Mouse (Mus musculus) spleen, adult 18-20 months (tissue): ENCODE data around the gene Icam1.
"Not testable (repeated sequence)": the region's sequence is repeated elsewhere in the genome, so short reads cannot be mapped to it uniquely, and the experiment has no call there.

Source experiments
- DNase-seq, 2 experiments: peaks; one replicate each; pipeline ENCODE4 v3.0.0; 2022; ENCODE audit warnings: mixed read lengths in 2 of 2

The Icam1 gene

DNA sequence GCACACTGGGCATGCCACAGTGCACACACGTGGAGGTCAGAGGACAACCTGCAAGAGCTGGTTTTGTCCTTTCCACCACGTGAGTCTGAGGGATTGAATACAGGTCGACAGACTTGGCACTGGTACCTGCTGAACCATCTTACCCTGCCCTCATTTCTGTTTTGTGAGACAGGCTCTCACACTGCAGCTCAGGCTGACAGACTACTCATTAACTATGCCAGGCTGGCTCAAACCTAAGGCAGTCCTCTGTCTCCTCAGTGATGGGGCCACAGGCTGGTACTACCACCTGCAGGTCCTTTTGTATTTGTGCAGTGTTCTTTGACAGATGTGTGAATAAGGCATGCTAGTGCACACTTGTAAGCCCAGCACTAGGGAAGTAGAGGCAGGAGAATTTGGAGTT, 20.7 kb upstream of the Icam1 start:
- DNase-seq, result no peak

DNA sequence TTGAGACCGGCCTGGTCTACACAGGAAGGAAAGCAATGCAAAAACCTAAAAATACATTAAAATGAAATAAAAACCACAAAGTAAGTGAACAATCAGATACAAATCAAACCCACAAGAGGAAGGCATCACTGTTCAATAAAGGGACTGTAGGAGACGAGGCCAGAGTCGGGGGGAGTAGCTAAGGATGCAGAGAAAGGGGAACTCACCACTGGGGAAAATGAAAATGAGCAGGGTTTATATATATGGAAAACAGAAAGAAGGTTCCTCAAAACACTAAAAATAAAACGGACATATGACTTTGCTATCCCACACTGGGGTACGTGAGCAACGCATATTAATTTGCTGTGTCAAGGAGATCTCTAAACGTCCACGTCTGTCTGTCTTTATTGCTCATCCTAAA, 18.7 kb upstream of the Icam1 start:
- no peak for DNase-seq

DNA sequence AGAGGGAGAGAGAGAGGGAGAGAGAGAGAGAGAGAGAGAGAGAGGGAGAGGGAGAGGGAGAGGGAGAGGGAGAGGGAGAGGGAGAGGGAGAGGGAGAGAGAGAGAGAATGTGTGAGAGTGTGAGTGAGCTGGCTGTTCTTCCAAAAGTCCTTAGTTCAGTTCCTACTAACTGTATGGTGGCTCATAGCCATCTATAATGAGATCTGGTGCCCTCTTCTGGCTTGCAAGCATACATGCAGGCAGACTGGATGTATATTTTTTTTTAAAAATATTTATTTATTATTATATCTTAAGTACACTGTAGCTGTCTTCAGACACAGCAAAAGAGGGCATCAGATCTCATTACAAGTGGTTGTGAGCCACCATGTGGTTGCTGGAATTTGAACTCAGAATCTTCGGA, 17.4 kb upstream of the Icam1 start:
- not testable (repeated sequence) for DNase-seq

DNA sequence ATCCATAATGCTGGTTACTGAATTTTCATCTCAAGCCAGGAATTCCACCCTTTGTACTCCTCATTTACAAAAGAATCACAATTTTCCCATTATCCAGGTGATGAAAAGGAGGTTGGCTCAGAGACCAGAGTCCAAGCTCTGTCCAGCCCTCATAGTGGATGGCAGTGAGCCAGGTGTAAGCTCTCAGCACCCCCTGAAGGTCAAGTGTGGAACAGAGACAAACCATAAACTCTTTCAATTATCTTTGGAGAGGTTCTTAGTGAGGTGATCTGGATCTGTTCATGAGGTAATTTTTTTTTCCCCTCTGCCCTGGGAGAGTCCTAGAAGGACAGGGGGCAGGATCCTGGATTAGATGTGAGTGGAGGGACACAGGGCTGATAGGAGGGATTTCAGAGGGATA, 15.0 kb upstream of the Icam1 start:
- DNase-seq, result no peak

DNA sequence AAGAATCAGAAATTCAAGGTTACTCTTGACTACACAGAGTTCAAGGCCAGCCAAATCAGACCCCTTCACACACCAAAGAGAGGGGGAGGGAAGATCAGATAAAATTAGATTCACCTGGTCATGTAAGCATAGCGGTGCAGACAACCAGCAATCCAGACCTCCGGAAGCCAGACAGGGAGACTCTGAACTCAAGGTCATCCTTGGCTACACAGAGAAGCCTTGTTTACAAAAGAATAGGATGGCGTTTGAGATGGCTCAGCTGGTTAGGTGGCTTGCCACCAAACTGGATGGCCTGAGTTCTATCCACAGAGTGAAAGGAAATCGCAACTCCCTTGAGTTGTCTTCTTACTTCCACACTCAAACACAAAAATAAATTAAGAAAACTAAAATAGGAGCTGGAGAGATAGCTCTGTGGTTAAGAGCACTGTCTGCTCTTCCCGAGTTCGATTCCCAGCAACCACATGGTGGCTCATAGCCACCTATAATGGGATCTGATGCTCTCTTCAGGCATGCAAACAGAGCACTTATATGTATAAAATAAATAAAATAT, 14.1 kb upstream of the Icam1 start:
- no peak for DNase-seq

DNA sequence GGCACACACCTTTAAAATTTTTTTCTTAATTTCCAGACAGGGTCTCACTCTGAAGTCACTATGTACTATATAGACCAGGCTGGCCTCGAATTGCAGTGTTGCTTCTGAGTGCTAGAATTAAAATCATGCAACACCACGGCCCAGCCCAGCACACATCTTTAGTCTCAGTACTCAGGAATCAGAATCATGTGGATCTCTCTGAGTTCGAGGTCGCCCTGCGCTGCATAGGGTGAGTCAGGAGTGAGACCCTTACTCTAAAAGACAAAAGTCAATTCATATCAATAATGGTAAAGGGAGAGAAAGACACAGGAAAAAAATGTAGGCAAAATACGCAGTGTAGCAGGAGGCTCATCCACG, 13.5 kb upstream of the Icam1 start:
- no peak for DNase-seq

DNA sequence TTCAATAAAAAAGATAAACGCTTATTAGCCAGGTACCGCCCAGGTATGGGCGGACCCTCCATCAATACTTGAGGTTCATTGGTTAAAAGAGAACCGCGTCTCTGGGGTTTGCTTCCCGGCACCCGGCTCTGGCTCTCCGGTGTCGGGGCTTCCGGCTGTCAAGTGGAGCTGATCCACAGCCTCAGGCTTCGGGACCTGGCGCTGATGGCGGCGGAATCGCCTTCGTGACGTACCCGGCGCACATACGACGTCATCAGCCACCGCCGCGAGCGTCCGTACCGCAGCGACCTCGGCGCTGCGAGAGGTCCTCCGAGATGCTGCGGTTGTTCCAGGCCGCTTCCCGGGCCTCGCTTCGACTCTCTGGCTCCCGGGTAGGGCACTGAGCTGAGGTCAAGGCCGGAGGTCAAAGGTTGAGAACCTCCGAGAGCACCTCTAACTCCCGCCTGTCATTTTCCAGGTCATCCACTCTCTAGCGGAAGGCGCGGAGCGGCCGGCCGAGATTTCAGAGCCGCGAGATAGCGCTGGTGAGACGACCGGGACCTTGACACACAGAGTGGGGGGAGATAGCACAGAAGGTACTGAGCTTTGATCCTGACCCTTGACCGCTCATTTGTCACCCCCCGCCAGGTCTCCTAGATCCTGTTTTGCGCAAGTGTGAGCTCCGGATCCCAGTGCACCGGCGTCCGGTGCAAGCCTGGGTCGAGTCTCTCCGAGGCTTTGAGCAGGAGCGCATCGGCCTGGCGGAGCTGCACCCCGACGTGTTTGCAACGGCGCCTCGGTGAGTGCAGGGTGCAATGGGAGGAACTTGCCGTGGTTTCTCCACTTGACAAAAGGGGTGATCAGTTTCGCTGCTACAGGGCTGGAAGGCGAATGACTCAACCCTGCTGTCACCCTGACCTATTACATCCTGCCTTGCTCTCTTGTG, 12.9 kb upstream of the Icam1 start, which contains the start of gene Mrpl4:
Mrpl4 (plus strand) TSS at position 112 of the 925 bp plus-strand sequence.
- DNase-seq, result peak; percentile 67 to 82

DNA sequence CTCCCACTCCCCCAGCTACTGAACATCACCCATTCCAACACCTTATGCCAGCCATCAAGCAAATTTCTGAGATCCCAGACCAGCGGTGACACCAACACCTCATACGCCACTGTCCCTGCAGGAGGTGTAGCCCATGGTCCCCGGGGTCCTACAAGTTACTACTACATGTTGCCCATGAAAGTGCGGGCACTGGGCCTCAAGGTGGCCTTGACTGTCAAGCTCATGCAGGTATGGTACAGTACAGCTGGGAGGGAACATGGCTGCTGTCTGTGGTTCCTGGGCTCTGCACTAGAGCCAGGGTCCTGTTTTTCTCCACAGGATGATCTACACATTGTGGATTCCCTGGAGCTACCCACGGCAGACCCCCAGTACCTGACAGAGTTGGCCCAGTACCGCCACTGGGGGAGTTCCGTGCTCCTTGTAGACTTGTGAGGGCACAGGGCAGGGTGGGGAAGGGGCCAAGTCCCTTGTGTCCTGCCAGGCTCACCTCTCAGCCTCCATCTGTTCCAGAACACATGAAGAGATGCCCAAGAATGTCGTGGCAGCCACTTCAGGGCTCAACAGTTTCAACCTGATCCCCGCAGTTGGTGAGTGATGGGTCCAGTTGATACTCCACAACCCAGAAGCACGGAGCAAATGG, 8.4 kb upstream of the Icam1 start:
- no peak for DNase-seq

GRCm38 (mm10) chr9:21008007-21008406, 7.8 kb upstream of the Icam1 start:
- DNase-seq, result no peak

DNA sequence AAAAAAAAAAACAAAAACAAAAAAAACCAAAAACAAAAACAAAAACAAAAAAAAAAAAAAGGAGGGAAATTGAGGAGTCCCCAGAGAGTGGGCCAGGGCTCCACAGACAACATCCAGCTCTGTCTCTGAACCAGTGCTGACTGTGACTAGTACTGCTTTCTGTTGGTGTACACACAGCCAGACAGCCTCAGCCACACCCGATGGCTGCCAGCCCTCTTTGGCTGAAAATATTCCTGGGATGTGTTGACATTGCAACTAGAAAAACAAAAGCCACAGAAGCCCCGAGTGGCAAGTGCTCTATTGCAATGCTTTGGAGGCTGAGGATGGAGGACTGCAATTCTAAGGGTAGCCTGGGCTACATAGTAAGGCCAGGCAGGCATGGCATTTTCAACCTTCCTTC, 5.4 kb upstream of the Icam1 start:
- DNase-seq, result no peak

DNA sequence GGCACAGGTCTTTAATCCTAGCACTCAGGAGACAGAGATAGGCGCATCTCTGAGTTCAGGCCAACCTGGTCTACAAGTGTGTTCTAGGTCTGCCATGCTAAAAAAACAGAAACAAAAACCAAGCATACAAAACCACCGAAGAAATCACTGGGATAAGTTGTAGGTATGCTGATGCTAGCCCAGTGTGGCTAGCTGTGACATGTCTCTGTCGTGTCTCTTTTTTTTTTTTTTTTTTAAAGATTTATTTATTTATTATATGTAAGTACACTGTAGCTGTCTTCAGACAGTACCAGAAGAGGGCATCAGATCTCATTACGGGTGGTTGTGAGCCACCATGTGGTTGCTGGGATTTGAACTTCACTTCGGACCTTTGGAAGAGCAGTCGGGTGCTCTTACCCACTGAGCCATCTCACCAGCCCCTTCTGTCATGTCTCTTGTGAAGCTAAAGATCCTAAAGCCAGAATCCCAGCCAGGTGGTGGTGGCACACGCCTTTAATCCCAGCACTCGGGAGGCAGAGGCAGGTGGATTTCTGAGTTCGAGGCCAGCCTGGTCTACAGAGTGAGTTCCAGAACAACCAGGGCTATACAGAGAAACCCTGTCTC, 4.7 kb upstream of the Icam1 start:
- DNase-seq, result not testable (repeated sequence)

DNA sequence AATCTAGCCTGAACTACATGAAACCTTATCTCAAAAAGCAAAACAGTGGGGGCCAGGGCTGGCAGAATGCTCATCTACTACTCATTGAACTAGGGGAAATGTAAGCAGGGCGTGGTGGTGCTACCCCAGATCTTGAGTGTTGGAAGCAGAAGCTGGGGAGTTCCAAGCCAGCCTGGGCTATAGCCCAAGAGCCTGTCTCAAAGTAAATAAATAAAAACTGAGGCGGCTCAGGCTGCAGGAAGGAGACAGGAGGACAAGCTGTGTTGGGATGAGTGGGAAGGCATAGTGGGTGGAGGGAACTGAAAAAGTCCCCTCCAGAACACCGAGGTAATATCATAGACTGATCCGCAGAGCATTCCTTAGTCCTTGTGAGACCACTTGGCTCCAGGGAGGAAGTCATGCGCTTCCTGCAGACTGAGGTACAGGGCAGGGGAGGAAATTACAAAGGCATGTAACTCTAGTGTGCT, 3.9 kb upstream of the Icam1 start:
- no peak for DNase-seq

DNA sequence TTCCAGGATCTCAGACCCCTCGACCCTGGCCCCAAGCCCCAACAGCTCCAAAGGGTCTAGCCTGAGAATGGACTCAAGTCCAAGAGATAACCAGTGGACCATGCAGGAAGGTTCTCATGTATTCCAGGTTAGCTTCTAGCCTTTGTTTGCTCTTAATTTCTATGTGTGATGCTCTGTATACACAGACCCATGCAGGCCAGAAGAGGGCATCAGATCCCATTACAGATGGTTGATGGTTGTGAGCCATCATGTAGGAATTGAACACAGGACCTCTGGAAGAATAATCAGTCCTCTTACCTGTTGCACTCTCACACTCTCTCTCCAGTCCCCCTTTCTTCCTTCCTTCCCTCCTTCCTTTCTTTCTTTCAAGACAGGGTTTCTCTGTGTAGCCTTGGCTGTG, 3.4 kb upstream of the Icam1 start:
- DNase-seq, result no peak

GRCm38 (mm10) chr9:21014691-21015570, 854 bp upstream of the Icam1 start:
- DNase-seq, result peak; percentile 80 to 85

GRCm38 (mm10) chr9:21016331-21017176, 769 bp downstream of the Icam1 start:
- DNase-seq, result peak; percentile 37 to 47

DNA sequence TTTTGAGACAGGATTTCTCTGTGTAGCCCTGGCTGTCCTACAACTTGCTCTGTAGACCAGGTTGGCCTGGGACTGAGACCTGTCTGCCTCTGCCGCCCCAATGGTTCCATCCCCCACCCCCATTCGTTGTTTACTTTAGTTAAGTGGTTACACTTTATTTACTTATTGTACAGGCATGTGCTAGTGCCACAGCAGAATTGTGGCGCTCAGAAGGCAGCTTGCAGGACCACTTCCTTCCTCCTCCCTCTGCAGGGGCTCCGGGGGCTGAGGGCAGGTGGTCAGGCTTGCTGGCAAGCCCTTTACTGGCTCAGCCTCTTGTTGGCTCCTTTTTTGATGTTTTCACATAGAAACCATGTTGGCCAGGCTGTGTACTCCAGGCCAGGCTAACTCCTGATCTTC, 1.4 kb downstream of the Icam1 start:
- peak in 1 of 2 experiments; percentile 35 for DNase-seq

DNA sequence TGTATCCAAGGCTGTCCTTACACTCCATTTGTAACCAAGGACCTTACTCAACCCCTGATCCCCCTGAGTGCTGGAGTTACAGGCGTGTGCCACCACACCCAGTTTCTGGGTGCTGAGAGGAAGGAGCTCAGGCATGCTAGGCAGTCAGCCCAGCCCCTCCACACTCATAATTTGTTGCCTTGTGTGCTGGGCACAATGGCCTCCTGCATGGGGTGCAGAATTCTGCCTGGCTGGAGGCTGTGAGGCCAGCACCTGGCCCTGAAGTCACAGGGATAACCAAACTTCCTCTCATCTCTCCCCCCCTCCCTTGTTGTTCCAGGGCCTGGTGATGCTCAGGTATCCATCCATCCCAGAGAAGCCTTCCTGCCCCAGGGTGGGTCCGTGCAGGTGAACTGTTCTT, 2.8 kb downstream of the Icam1 start:
- DNase-seq, result no peak

DNA sequence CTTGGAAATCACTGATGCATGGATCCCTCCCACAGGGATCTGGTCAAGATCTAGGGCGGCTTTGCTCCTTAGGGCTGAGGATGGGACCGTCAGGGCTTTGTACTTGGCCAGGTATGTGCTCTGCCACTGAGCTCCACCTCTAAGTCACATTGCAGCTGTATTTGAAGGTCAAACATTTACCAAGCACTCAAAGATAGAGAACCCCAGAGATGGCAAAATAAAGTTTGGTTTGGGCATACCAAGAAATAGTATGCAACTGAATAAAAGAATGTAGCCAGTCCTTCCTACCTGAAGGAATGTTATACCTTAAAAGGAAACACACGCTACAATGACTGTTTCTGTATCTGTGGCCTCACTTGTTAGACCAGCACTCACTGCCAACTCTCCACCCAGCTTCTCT, 5.6 kb downstream of the Icam1 start:
- DNase-seq, result no peak

- no peak for DNase-seq
Measured at GRCm38 (mm10) chr9:21022288-21022687, 6.5 kb downstream of the Icam1 start.

DNA sequence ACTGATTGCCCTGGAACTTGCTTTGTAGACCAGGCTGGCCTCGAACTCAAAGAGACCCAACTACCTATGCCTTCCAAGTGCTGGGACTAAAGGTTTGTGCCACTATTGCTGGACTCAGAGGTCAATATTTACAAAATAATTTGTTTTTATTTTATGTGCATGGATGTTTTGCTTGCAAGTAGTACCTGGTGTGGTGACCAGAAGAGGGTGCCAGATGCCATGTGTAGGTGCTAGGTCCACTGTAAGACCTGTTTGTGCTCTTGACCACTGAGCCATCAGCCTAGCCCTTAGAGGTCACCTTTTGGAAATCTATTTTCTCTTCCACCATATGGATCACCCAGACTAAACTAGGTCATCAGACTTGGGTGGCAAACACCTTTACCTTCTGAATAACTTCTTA, 6.9 kb downstream of the Icam1 start:
- no peak for DNase-seq

DNA sequence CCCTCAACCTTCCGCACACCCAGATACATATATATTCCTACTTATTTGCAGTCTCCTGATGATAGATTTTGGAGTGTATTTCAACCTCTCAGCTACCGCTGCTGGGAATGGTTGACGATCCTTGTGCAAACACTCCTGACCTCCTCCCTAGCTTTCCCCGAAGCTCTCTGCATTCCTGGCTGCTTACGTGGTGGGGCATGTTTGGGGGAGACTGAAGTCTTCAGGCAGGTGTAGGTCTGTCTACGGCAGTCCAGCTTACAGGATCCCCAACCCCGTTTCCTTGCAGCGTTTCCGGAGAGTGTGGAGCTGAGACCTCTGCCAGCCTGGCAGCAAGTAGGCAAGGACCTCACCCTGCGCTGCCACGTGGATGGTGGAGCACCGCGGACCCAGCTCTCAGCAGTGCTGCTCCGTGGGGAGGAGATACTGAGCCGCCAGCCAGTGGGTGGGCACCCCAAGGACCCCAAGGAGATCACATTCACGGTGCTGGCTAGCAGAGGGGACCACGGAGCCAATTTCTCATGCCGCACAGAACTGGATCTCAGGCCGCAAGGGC, 9.5 kb downstream of the Icam1 start:
- no peak for DNase-seq
